Mouse (Mus musculus) neural tube, embryonic 13.5 days (tissue): ENCODE measurements around the gene Card6. TPM values are rescaled to one million over a fixed set of nuclear protein-coding genes. Genes with fewer than 3 reads are reported as not detected.

Experiments
- ATAC-seq: fragments of 200-750 bp; cut with Nextera tagmentation; 2 replicates; pipeline ENCODE4 v1.8.0; 2017; ENCODE audit warnings: low read depth, mild to moderate bottlenecking, moderate TSS enrichment, moderate library complexity
- H3K27ac ChIP-seq: fragments of 300-500 bp; sonication (generic); replicated peaks from 2 replicates; pipeline ENCODE4 v1.5.1; 2015; ENCODE audit warnings: moderate library complexity, mild to moderate bottlenecking, inconsistent platforms
- H3K27me3 ChIP-seq: fragments of 300-500 bp; sonication (generic); 2 replicates; pipeline ENCODE4 v1.6.1; 2015; ENCODE audit warnings: mild to moderate bottlenecking, inconsistent platforms
- H3K36me3 ChIP-seq: fragments of 300-500 bp; sonication (generic); 2 replicates; pipeline ENCODE4 v1.6.1; 2015; ENCODE audit warnings: mild to moderate bottlenecking, inconsistent platforms
- H3K4me1 ChIP-seq: fragments of 300-500 bp; sonication (generic); replicated peaks from 2 replicates; pipeline ENCODE4 v1.6.1; 2015; ENCODE audit warnings: inconsistent platforms
- H3K4me2 ChIP-seq: fragments of 300-500 bp; sonication (generic); 2 replicates; pipeline ENCODE4 v1.6.1; 2015; ENCODE audit warnings: inconsistent platforms, mild to moderate bottlenecking, moderate library complexity
- H3K4me3 ChIP-seq: fragments of 300-500 bp; sonication (generic); 2 replicates; pipeline ENCODE4 v1.5.1; 2015; ENCODE audit warnings: mild to moderate bottlenecking, inconsistent platforms
- H3K9ac ChIP-seq: fragments of 300-500 bp; sonication (generic); 2 replicates; pipeline ENCODE4 v1.6.1; 2015; ENCODE audit warnings: moderate library complexity, mild to moderate bottlenecking, inconsistent platforms
- H3K9me3 ChIP-seq: fragments of 300-500 bp; sonication (generic); 2 replicates; pipeline ENCODE4 v1.6.1; 2016; ENCODE audit warnings: inconsistent platforms
- WGBS: fragments of 180-500 bp; shearing (Covaris S2); methylation state at CpG from one replicate; pipeline ENCODE4 v1.1.7; 2015; 5-methylcytosine and 5-hydroxymethylcytosine counted together
- polyA plus RNA-seq: library from polyadenylated mRNA; unstranded; fragments of >200 nt; fragmentation: Nextera tagmentation; extraction: Ambion mirVana; gene quantifications from 2 replicates; pipeline ENCODE4 v1.2.1, GENCODE M21; 2015

The Card6 gene
- 1.1 and 2.0 TPM in 2 replicates for polyA plus RNA-seq

- Histone ChIP-seq H3K27ac (no peak within 1 kb of the TSS), H3K4me2 (peak within 1 kb of the TSS; percentile 16), H3K4me1 (no peaks in the 10 kb centered on the region), H3K9me3 (no peaks in the 10 kb centered on the region), H3K4me3 (peak within 1 kb of the TSS; percentile 14), H3K9ac (0 out of 2 replicates have a peak within 1 kb of the TSS, but pooled peaks have one; percentile 5), H3K27me3 (no peaks in the 10 kb centered on the region), H3K36me3 (no peaks in the 10 kb centered on the region)
- 69% methylated on average over 21 of the region's 21 CpGs for WGBS
- no peak for ATAC-seq
Measured at GRCm38 (mm10) chr15:5107686-5108654, at the start of gene Card6. TSS of gene Card6 (minus strand) at chr15:5108539.

GRCm38 (mm10) chr15:5157386-5157785 lies 49.0 kb upstream of the Card6 start:
- Histone ChIP-seq H3K27ac (no peak overlapping the region), H3K9ac (no peak overlapping the region), H3K36me3 (peaks cover 5% of the 10 kb centered on the region), H3K4me3 (no peak overlapping the region), H3K4me1 (peaks cover 12% of the 10 kb centered on the region), H3K9me3 (no peaks in the 10 kb centered on the region), H3K27me3 (no peaks in the 10 kb centered on the region), H3K4me2 (no peak overlapping the region)
- ATAC-seq = no peak
- 67% methylated on average over 1 of the region's 1 CpGs for WGBS

- Histone ChIP-seq H3K27ac (no peak overlapping the region), H3K9ac (no peak overlapping the region), H3K4me2 (no peak overlapping the region), H3K36me3 (peaks cover 5% of the 10 kb centered on the region), H3K4me1 (peaks cover 12% of the 10 kb centered on the region), H3K27me3 (no peaks in the 10 kb centered on the region), H3K9me3 (no peaks in the 10 kb centered on the region), H3K4me3 (no peak overlapping the region)
- WGBS = 96% methylated on average over 4 of the region's 4 CpGs
- ATAC-seq = no peak
Measured at GRCm38 (mm10) chr15:5156355-5156754, 48.0 kb upstream of the Card6 start.

GRCm38 (mm10) chr15:5155093-5155492 lies 46.8 kb upstream of the Card6 start:
- 78% methylated on average over 5 of the region's 5 CpGs for WGBS
- ATAC-seq = no peak
- H3K9me3 ChIP-seq = no peaks in the 10 kb centered on the region
- no peaks in the 10 kb centered on the region for H3K36me3 ChIP-seq
- peaks cover 12% of the 10 kb centered on the region for H3K4me1 ChIP-seq
- no peak overlapping the region for H3K9ac ChIP-seq
- H3K27me3 ChIP-seq = no peaks in the 10 kb centered on the region
- no peak overlapping the region for H3K27ac ChIP-seq
- H3K4me2 ChIP-seq = no peak overlapping the region
- H3K4me3 ChIP-seq = no peak overlapping the region

- WGBS = 89% methylated on average over 9 of the region's 9 CpGs
- H3K9me3 ChIP-seq = no peaks in the 10 kb centered on the region
Measured at GRCm38 (mm10) chr15:5154621-5155020, 46.3 kb upstream of the Card6 start.

GRCm38 (mm10) chr15:5152171-5152570 lies 43.8 kb upstream of the Card6 start:
- Histone ChIP-seq H3K9me3 (no peaks in the 10 kb centered on the region), H3K4me3 (no peak overlapping the region), H3K27me3 (no peaks in the 10 kb centered on the region), H3K27ac (no peak overlapping the region), H3K4me2 (no peak overlapping the region), H3K4me1 (peaks cover 29% of the 10 kb centered on the region), H3K9ac (no peak overlapping the region), H3K36me3 (no peaks in the 10 kb centered on the region)
- 92% methylated on average over 6 of the region's 6 CpGs for WGBS
- ATAC-seq = no peak

More at GRCm38 (mm10) chr15:5154621-5155020, 46.3 kb upstream of the Card6 start:
- Histone ChIP-seq H3K36me3 (no peaks in the 10 kb centered on the region), H3K27ac (no peak overlapping the region), H3K9ac (no peak overlapping the region), H3K27me3 (no peaks in the 10 kb centered on the region), H3K4me2 (no peak overlapping the region), H3K4me1 (peaks cover 13% of the 10 kb centered on the region), H3K4me3 (no peak overlapping the region)
- ATAC-seq = no peak

GRCm38 (mm10) chr15:5149187-5149586 lies 40.8 kb upstream of the Card6 start:
- H3K4me1 ChIP-seq = peaks cover 35% of the 10 kb centered on the region
- H3K4me2 ChIP-seq = no peak overlapping the region
- no peak for ATAC-seq
- H3K36me3 ChIP-seq = no peaks in the 10 kb centered on the region
- no peaks in the 10 kb centered on the region for H3K9me3 ChIP-seq
- H3K27ac ChIP-seq = no peak overlapping the region
- WGBS = 36% methylated on average over 4 of the region's 4 CpGs
- H3K27me3 ChIP-seq = no peaks in the 10 kb centered on the region
- H3K4me3 ChIP-seq = no peak overlapping the region
- H3K9ac ChIP-seq = no peak overlapping the region

GRCm38 (mm10) chr15:5145196-5145945 lies 37.0 kb upstream of the Card6 start:
- Histone ChIP-seq H3K9ac (peak overlapping the region; percentile 88), H3K9me3 (no peaks in the 10 kb centered on the region), H3K36me3 (no peaks in the 10 kb centered on the region), H3K27ac (no peak overlapping the region), H3K27me3 (no peaks in the 10 kb centered on the region), H3K4me3 (peak overlapping the region; percentile 84), H3K4me2 (peak overlapping the region; percentile 70), H3K4me1 (peaks cover 35% of the 10 kb centered on the region)
- WGBS = 53% methylated on average over 9 of the region's 9 CpGs
- no peak for ATAC-seq

- ATAC-seq = peak; percentile 94
- Histone ChIP-seq H3K9ac (peak overlapping the region; percentile 88), H3K4me2 (peak overlapping the region; percentile 70), H3K9me3 (no peaks in the 10 kb centered on the region), H3K36me3 (no peaks in the 10 kb centered on the region), H3K4me3 (peak overlapping the region; percentile 84), H3K27me3 (no peaks in the 10 kb centered on the region), H3K4me1 (peaks cover 30% of the 10 kb centered on the region), H3K27ac (peak overlapping the region; percentile 94)
- 1% methylated on average over 61 of the region's 61 CpGs for WGBS
Measured at GRCm38 (mm10) chr15:5144021-5144778, 35.9 kb upstream of the Card6 start.

- Histone ChIP-seq H3K4me2 (peak within 1 kb of the TSS; percentile 70), H3K9ac (peak within 1 kb of the TSS; percentile 88), H3K27me3 (no peaks in the 10 kb centered on the region), H3K4me3 (peak within 1 kb of the TSS; percentile 84), H3K9me3 (no peaks in the 10 kb centered on the region), H3K4me1 (peaks cover 23% of the 10 kb centered on the region), H3K27ac (peak within 1 kb of the TSS; percentile 94), H3K36me3 (no peaks in the 10 kb centered on the region)
- peak; percentile 92 for ATAC-seq
- WGBS = 1% methylated on average over 63 of the region's 80 CpGs
Measured at GRCm38 (mm10) chr15:5143361-5144020, 35.2 kb upstream of the Card6 start, which contains the start of gene Prkaa1. TSS of gene Prkaa1 (plus strand) at chr15:5143861.

GRCm38 (mm10) chr15:5142714-5143113 lies 34.4 kb upstream of the Card6 start:
- Histone ChIP-seq H3K27me3 (no peaks in the 10 kb centered on the region), H3K9ac (no peak overlapping the region), H3K4me2 (peak overlapping the region; percentile 70), H3K36me3 (no peaks in the 10 kb centered on the region), H3K27ac (no peak overlapping the region), H3K4me3 (peak overlapping the region; percentile 84), H3K4me1 (peaks cover 24% of the 10 kb centered on the region), H3K9me3 (no peaks in the 10 kb centered on the region)
- no peak for ATAC-seq
- WGBS = 76% methylated on average over 5 of the region's 5 CpGs
